Mouse (Mus musculus): ENCODE measurements around the gene Gm21731.
"Not testable (repeated sequence)": the region's sequence is repeated elsewhere in the genome, so short reads cannot be mapped to it uniquely, and the experiment has no call there.

- TF ChIP-seq POLR2A (IDR thresholded peaks at IDR 0.05; ENCODE audit: low read depth, low read length); CTCF (IDR thresholded peaks at IDR 0.05; ENCODE audit: extremely low read depth, insufficient read length, insufficient replicate concordance, low read depth, low read length): not testable (repeated sequence)
These were observed 12.5 kb downstream of the Gm21731 start for GRCm38 (mm10) chr13:120251208-120251924.

Measured in small intestine, adult 2 months (tissue).